Mouse (Mus musculus) hindbrain, embryonic 11.5 days (tissue): ENCODE results near the gene Bdnf. TPM values are rescaled to one million over a fixed set of nuclear protein-coding genes. Genes with fewer than 3 reads are reported as not detected.
A peak's percentile ranks its signal among the peaks of the same experiment; 100 is the strongest.

Experiments
- ATAC-seq: fragments of 200-750 bp; cut with Nextera tagmentation; 2 replicates; pipeline ENCODE4 v1.8.0; 2017; ENCODE audit warnings: mild to moderate bottlenecking, moderate TSS enrichment, moderate library complexity; ENCODE audit not compliant: low FRiP score
- DNase-seq: peaks from one replicate; pipeline ENCODE4 v3.0.0-alpha.2; 2015; ENCODE audit warnings: low spot score
- H3K27ac ChIP-seq: fragments of 300-500 bp; sonication (generic); 2 replicates; pipeline ENCODE4 v1.5.1; 2014; ENCODE audit warnings: mild to moderate bottlenecking, low read depth, low read length
- H3K27me3 ChIP-seq: fragments of 300-500 bp; sonication (generic); 2 replicates; pipeline ENCODE4 v1.6.1; 2014; ENCODE audit warnings: mild to moderate bottlenecking, low read length, moderate library complexity, mixed read lengths; ENCODE audit not compliant: control insufficient read depth, insufficient read depth
- H3K36me3 ChIP-seq: fragments of 300-500 bp; sonication (generic); 2 replicates; pipeline ENCODE4 v1.6.1; 2014; ENCODE audit warnings: mild to moderate bottlenecking, low read length, moderate library complexity, mixed read lengths; ENCODE audit not compliant: control insufficient read depth, insufficient read depth
- H3K4me1 ChIP-seq: fragments of 300-500 bp; sonication (generic); replicated peaks from 2 replicates; pipeline ENCODE4 v1.6.1; 2014; ENCODE audit warnings: low read length, mixed read lengths; ENCODE audit not compliant: control insufficient read depth, insufficient read depth
- H3K4me2 ChIP-seq: fragments of 300-500 bp; sonication (generic); replicated peaks from 2 replicates; pipeline ENCODE4 v1.6.1; 2014; ENCODE audit warnings: mild to moderate bottlenecking, low read depth, low read length
- H3K4me3 ChIP-seq: fragments of 300-500 bp; sonication (generic); 2 replicates; pipeline ENCODE4 v1.5.1; 2014; ENCODE audit warnings: low read depth, low read length
- H3K9ac ChIP-seq: fragments of 300-500 bp; sonication (generic); 2 replicates; pipeline ENCODE4 v1.6.1; 2014; ENCODE audit warnings: low read depth, low read length
- H3K9me3 ChIP-seq: fragments of 300-500 bp; sonication (generic); 2 replicates; pipeline ENCODE4 v1.6.1; 2016; ENCODE audit warnings: low read length; ENCODE audit not compliant: control insufficient read depth
- WGBS: fragments of 180-500 bp; shearing (Covaris S2); extraction: QIAGEN DNeasy Blood & Tissue Kit; methylation state at CpG from one replicate; pipeline ENCODE4 v1.1.7; 2014; 5-methylcytosine and 5-hydroxymethylcytosine counted together
- polyA plus RNA-seq: library from polyadenylated mRNA; unstranded; fragments of >200 nt; fragmentation: Nextera tagmentation; extraction: Ambion mirVana; gene quantifications from 2 replicates; pipeline ENCODE4 v1.2.1, GENCODE M21; 2014

The Bdnf gene
- polyA plus RNA-seq, 1 experiment from 2014 or later = 3.0 TPM

DNA sequence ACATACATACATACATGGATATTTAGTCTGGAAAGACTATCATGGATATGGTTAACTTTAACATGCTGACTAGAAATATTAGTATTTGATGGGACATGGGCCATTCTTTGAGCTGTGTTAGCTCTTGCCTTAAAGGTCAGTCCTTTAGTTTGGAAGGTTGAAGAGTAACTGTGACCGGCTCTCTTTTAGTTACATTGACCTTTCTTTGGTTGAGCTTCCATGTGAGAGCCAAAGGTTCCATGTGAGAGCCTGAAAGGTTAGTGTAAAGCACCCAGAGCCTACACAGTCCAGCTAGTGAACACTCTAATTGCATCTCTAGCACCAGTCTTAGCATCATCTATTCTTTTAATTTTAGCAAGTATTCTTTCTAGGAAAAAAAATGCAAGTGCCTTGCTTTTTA, 54.7 kb downstream of the Bdnf start:
- DNase-seq = no peak
- Histone ChIP-seq H3K9ac (no peak overlapping the region), H3K27me3 (no peaks in the 10 kb centered on the region), H3K9me3 (no peaks in the 10 kb centered on the region), H3K4me2 (no peak overlapping the region), H3K27ac (no peak overlapping the region), H3K4me1 (no peaks in the 10 kb centered on the region), H3K4me3 (no peak overlapping the region), H3K36me3 (no peaks in the 10 kb centered on the region)
- 87% methylated on average over 1 of the region's 1 CpGs for WGBS
- ATAC-seq = no peak

DNA sequence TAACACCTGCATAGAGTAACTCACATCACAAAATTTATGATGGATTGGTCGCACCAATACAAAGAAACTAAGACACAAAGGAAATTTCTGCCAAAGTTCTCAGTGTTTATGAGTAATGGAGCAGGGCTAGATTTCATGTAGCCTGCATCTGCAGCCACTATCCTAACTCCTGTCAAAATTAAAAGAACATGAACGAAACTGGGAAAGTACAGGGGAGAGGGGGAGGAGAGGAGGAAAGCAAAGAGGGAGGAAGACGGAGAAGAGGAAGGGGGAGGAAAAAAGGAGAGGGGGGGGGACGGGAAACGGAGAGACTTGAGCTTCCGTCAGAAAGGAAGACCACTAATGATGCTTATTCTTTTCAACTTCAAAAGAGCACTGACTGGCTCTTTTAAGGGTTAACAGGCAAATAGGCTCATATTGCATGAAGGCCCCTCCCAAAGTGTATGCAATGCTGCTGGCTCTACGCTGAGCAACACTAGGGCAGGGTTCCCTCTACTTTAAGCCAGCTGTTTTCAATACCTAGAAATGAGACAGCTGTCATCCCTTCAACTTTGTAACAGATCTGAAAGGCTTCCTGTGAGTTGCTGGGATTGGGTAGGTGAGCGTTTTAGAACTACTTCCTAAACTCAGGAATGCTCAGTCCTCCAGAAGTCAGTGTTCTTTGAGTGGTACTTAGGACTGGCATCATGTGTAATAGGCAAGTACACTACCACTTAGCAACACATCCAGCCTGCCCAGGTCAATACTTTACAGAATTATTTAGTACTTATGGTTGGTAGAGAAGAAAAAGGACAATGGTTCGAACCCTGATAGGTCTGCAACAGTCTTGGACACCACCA, 58.9 kb downstream of the Bdnf start:
- H3K27ac ChIP-seq = no peak overlapping the region
- no peak overlapping the region for H3K4me3 ChIP-seq
- no peak for DNase-seq
- no peak for ATAC-seq
- H3K27me3 ChIP-seq = no peaks in the 10 kb centered on the region
- no peaks in the 10 kb centered on the region for H3K36me3 ChIP-seq
- H3K4me1 ChIP-seq = no peaks in the 10 kb centered on the region
- 63% methylated on average over 9 of the region's 9 CpGs for WGBS
- H3K4me2 ChIP-seq = no peak overlapping the region
- no peak overlapping the region for H3K9ac ChIP-seq
- no peaks in the 10 kb centered on the region for H3K9me3 ChIP-seq

GRCm38 (mm10) chr2:109734228-109734627, 59.7 kb downstream of the Bdnf start:
- no peaks in the 10 kb centered on the region for H3K36me3 ChIP-seq
- H3K27ac ChIP-seq = no peak overlapping the region
- no peak overlapping the region for H3K4me2 ChIP-seq
- H3K4me1 ChIP-seq = no peaks in the 10 kb centered on the region
- H3K27me3 ChIP-seq = no peaks in the 10 kb centered on the region
- no peak overlapping the region for H3K4me3 ChIP-seq
- ATAC-seq (no peak), DNase-seq (no peak)
- H3K9me3 ChIP-seq = no peaks in the 10 kb centered on the region
- 85% methylated on average over 3 of the region's 3 CpGs for WGBS
- no peak overlapping the region for H3K9ac ChIP-seq

DNA sequence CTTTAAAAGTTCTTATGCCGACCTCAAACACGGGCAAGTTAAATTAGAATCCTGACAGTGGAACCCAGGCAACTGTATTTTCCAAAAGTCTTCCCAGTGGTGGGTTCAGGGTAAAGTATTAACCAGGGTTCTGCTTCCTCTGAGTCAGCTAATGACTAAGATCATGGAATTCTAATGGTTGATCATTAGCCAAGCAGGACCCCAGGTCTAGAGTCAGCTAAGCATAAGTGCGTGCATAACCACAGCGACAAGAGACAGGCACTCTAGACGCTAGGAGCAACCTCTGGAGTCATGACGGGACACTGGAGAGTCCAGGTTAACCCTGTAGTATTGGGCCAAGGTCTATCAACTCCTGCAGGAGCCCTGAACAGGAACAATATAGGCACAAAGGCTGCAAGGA, 60.2 kb downstream of the Bdnf start:
- Histone ChIP-seq H3K4me2 (no peak overlapping the region), H3K9me3 (no peaks in the 10 kb centered on the region), H3K27me3 (no peaks in the 10 kb centered on the region), H3K4me3 (no peak overlapping the region), H3K36me3 (no peaks in the 10 kb centered on the region), H3K4me1 (no peaks in the 10 kb centered on the region), H3K27ac (no peak overlapping the region), H3K9ac (no peak overlapping the region)
- ATAC-seq (no peak), DNase-seq (no peak)
- WGBS = 83% methylated on average over 6 of the region's 6 CpGs

DNA sequence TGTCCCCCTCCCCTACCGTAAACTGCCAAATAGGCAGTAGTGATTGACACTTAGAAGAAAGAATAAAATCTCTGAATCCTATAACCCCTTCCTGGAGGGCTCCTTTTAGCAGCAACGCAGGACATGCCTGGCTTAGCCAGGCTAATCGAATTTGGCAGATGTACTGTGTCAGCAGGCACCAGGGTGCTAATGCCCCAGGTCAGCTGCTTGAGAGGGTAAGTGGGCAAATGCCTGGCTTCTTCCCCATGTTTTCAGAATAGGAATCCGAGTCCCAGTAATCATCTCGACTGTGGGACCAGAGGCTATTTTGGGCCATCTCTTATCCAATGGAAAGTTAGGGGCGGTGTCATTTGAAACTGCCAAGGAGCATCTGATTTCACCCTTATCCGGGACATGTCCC, 60.8 kb downstream of the Bdnf start:
- H3K36me3 ChIP-seq = no peaks in the 10 kb centered on the region
- no peak overlapping the region for H3K9ac ChIP-seq
- no peak for ATAC-seq
- H3K9me3 ChIP-seq = no peaks in the 10 kb centered on the region
- H3K4me1 ChIP-seq = no peaks in the 10 kb centered on the region
- no peak overlapping the region for H3K4me3 ChIP-seq
- H3K4me2 ChIP-seq = no peak overlapping the region
- WGBS = 74% methylated on average over 7 of the region's 7 CpGs
- no peak overlapping the region for H3K27ac ChIP-seq
- DNase-seq = no peak
- H3K27me3 ChIP-seq = no peaks in the 10 kb centered on the region

DNA sequence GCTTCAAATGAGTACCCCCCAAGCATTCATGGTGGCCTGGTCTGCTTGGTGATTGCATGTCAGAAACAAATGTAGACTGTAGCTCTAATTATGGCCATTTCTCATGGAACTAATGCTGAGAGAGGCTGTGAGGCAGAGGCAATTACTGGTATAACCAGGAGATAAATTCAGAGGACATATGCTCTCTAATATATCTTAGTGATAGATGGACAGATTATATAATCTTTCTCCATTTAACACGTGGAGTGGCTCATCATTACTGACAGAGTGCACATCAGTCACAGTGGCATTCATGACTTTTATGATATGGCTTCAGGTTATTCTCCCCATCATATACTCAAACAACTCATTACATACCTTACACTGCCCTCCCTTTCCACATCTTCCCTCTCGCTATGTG, 61.8 kb downstream of the Bdnf start:
- WGBS = 79% methylated on average over 2 of the region's 2 CpGs
- DNase-seq (no peak), ATAC-seq (0 out of 2 replicates have a peak, but pooled peaks have one; percentile 46)
- Histone ChIP-seq H3K9me3 (no peaks in the 10 kb centered on the region), H3K4me3 (no peak overlapping the region), H3K27me3 (no peaks in the 10 kb centered on the region), H3K4me2 (no peak overlapping the region), H3K9ac (no peak overlapping the region), H3K36me3 (no peaks in the 10 kb centered on the region), H3K4me1 (no peaks in the 10 kb centered on the region), H3K27ac (no peak overlapping the region)

DNA sequence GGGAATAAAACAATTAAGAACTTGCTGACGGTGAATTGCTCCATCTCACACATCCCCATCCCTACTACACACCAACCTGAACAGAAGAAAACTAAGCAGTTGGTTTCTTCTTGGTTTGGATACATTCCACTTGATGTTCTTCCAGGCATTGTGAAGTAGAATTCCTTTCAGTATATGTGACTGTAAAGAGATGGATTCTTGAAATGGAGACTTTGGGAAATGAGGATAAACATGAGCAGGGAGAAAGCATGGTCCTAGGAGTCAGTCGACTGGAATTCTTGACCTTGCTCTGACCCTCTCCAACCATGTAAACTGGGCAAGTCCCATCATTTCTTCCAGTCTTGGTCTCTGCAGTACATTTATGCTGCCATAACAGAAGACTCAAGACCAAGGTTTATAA, 63.8 kb downstream of the Bdnf start:
- Histone ChIP-seq H3K4me3 (no peak overlapping the region), H3K27ac (no peak overlapping the region), H3K9ac (no peak overlapping the region), H3K4me2 (no peak overlapping the region), H3K36me3 (no peaks in the 10 kb centered on the region), H3K9me3 (no peaks in the 10 kb centered on the region), H3K4me1 (no peaks in the 10 kb centered on the region), H3K27me3 (no peaks in the 10 kb centered on the region)
- 84% methylated on average over 2 of the region's 2 CpGs for WGBS
- no peak for ATAC-seq
- no peak for DNase-seq

GRCm38 (mm10) chr2:109743208-109743960, 68.9 kb downstream of the Bdnf start:
- H3K4me1 ChIP-seq = no peaks in the 10 kb centered on the region
- H3K4me2 ChIP-seq = no peak overlapping the region
- ATAC-seq (peak; percentile 84), DNase-seq (peak; percentile 15)
- no peak overlapping the region for H3K27ac ChIP-seq
- 42% methylated on average over 3 of the region's 3 CpGs for WGBS
- H3K36me3 ChIP-seq = no peaks in the 10 kb centered on the region
- no peaks in the 10 kb centered on the region for H3K27me3 ChIP-seq
- no peaks in the 10 kb centered on the region for H3K9me3 ChIP-seq
- no peak overlapping the region for H3K9ac ChIP-seq
- H3K4me3 ChIP-seq = no peak overlapping the region

DNA sequence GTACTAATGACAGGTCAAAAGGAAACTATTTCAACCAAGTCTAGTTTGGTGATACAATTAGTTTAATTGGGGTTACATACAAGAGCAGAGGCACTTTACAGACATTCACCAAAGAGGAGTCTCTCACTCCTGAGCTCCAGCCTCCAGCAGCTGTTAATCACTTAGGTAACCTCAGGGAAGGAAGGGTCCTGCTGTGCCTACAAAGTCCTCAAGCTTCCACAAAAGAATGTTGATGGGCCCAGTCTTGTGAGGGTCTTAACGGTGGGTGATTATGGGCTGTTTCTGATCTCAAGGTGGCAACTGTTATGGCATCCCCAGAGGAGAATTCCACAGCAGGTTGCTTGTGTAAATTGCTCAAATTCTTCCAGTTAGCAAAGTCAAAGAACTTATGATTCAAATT, 71.7 kb downstream of the Bdnf start:
- Histone ChIP-seq H3K9me3 (no peaks in the 10 kb centered on the region), H3K36me3 (no peaks in the 10 kb centered on the region), H3K4me1 (no peaks in the 10 kb centered on the region), H3K4me3 (no peak overlapping the region), H3K9ac (no peak overlapping the region), H3K4me2 (no peak overlapping the region), H3K27me3 (no peaks in the 10 kb centered on the region), H3K27ac (no peak overlapping the region)
- no peak for DNase-seq
- no peak for ATAC-seq
- WGBS = 15% methylated on average over 1 of the region's 1 CpGs
